In the genomic region with DNA sequence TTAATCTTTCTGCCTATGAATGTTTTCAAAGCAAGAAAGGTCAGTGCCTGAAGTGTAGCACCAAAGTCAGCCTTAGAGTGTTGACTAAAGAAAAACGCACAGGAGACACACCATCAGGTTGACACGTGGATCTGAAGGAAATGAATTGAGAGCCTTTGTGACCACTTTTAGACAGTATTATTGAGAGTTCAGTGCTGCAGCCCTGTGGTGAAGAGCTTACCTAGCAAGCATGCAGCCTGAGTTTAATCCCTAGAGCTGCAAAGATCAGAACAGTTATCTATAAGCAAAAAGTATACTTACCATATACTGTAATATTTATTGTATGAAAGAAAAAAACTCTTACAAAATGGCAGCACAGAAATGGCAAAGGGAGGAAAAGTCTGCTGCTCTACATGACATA, we compare ENCODE assay signal across 21 mouse cellular contexts.
A peak's percentile ranks its signal among the peaks of the same experiment; 100 is the strongest.
DNase-seq lines count a peak whose midpoint lies in the region; ATAC-seq and TF ChIP-seq lines count a peak whose summit lies in the region.
"Had no signal": no experiment of that assay in that cellular context is flagged by ENCODE, and none has a peak within 500 bp of the region (broad histone marks: within the 10 kb centered on the region; RNA-seq: fewer than 3 reads in every experiment).

No protein-coding gene starts in this region.

- H3K4me1 ChIP-seq in hindbrain, embryonic 10.5 days (replicated peaks) = peaks cover 18% of the 10 kb centered on the region
- H3K4me1 ChIP-seq in hindbrain, embryonic 16.5 days (ENCODE audit: control insufficient read depth, insufficient read depth, low read depth, low read length) = no peaks in the 10 kb centered on the region
- no peaks in the 10 kb centered on the region for H3K4me1 ChIP-seq in lung, embryonic 14.5 days (ENCODE audit: insufficient read depth)
- no peaks in the 10 kb centered on the region; the same call in 1 of the 2 replicates for H3K4me1 ChIP-seq in lung, adult 2 months (ENCODE audit: control insufficient read depth, insufficient read depth, low read length)
- H3K4me1 ChIP-seq in forebrain, embryonic 16.5 days (replicated peaks; ENCODE audit: control insufficient read depth, insufficient read depth, low read length) = no peaks in the 10 kb centered on the region; the same call in 1 of the 2 replicates
- peaks cover 4% of the 10 kb centered on the region for H3K4me1 ChIP-seq in midbrain, embryonic 16.5 days (ENCODE audit: control insufficient read depth, insufficient read depth, low read length)
- H3K4me1 ChIP-seq: limb, embryonic 13.5 days; liver, embryonic 15.5 days; neural tube, embryonic 13.5 days had no signal

- H3K27ac ChIP-seq in hindbrain, embryonic 10.5 days = peak overlapping the region; percentile 56
- H3K27ac ChIP-seq in hindbrain, embryonic 16.5 days (ENCODE audit: low read depth, low read length) = no peak overlapping the region
- H3K27ac ChIP-seq in lung, embryonic 14.5 days (ENCODE audit: low read depth) = peak overlapping the region; percentile 1; the same call in 1 of the 2 replicates
- peak overlapping the region; percentile 51 for H3K27ac ChIP-seq in forebrain, embryonic 16.5 days (ENCODE audit: low read length)
- no peak overlapping the region; the same call in 1 of the 2 replicates for H3K27ac ChIP-seq in midbrain, embryonic 16.5 days (ENCODE audit: low read length)
- H3K27ac ChIP-seq: heart, adult 2 months; limb, embryonic 13.5 days; liver, embryonic 15.5 days; neural tube, embryonic 13.5 days had no signal

- ATAC-seq in hindbrain, embryonic 16.5 days = no peak
- ATAC-seq in lung, embryonic 14.5 days (ENCODE audit: insufficient read depth) = no peak
- ATAC-seq in forebrain, embryonic 16.5 days = no peak
- peak; percentile 42; the same call in 1 of the 2 replicates for ATAC-seq in midbrain, embryonic 16.5 days
- ATAC-seq: inflammation-experienced regulatory T-cells, adult 6 months; Patski had no signal

- TF ChIP-seq CTCF in lung, embryonic 14.5 days (IDR thresholded peaks at IDR 0.05; ENCODE audit: low read depth) = no peak
- no peak for TF ChIP-seq CTCF in lung, adult 2 months (IDR thresholded peaks at IDR 0.05; ENCODE audit: insufficient read depth, low read length)

- peaks cover 9% of the 10 kb centered on the region for H3K36me3 ChIP-seq in hindbrain, embryonic 10.5 days
- no peaks in the 10 kb centered on the region for H3K36me3 ChIP-seq in hindbrain, embryonic 16.5 days (ENCODE audit: control insufficient read depth, insufficient read depth, low read length)
- no peaks in the 10 kb centered on the region for H3K36me3 ChIP-seq in lung, embryonic 14.5 days (ENCODE audit: insufficient read depth)
- H3K36me3 ChIP-seq in forebrain, embryonic 16.5 days (ENCODE audit: control insufficient read depth, insufficient read depth) = no peaks in the 10 kb centered on the region
- no peaks in the 10 kb centered on the region for H3K36me3 ChIP-seq in midbrain, embryonic 16.5 days (ENCODE audit: control insufficient read depth, insufficient read depth, low read length)
- H3K36me3 ChIP-seq: limb, embryonic 13.5 days; liver, embryonic 15.5 days; neural tube, embryonic 13.5 days had no signal

- no peak overlapping the region for H3K4me2 ChIP-seq in hindbrain, embryonic 16.5 days (ENCODE audit: low read length)
- H3K4me2 ChIP-seq in lung, embryonic 14.5 days = no peak overlapping the region
- H3K4me2 ChIP-seq in forebrain, embryonic 16.5 days (ENCODE audit: low read length) = no peak overlapping the region
- H3K4me2 ChIP-seq in midbrain, embryonic 16.5 days (ENCODE audit: low read length) = no peak overlapping the region
- H3K4me2 ChIP-seq: limb, embryonic 13.5 days; liver, embryonic 15.5 days; neural tube, embryonic 13.5 days had no signal

- H3K4me3 ChIP-seq in hindbrain, embryonic 10.5 days = no peak overlapping the region
- H3K4me3 ChIP-seq in hindbrain, embryonic 16.5 days (ENCODE audit: low read length) = no peak overlapping the region
- H3K4me3 ChIP-seq in lung, embryonic 14.5 days (ENCODE audit: low read depth, low read length) = no peak overlapping the region
- no peak overlapping the region for H3K4me3 ChIP-seq in lung, adult 2 months (replicated peaks; ENCODE audit: extremely low read depth, low read depth, low read length)
- no peak overlapping the region for H3K4me3 ChIP-seq in forebrain, embryonic 16.5 days (replicated peaks; ENCODE audit: low read length)
- H3K4me3 ChIP-seq in midbrain, embryonic 16.5 days (ENCODE audit: low read depth, low read length) = no peak overlapping the region
- H3K4me3 ChIP-seq: heart, adult 2 months; limb, embryonic 13.5 days; liver, embryonic 15.5 days; neural tube, embryonic 13.5 days had no signal

- no peak for TF ChIP-seq POLR2A in lung, adult 2 months (IDR thresholded peaks at IDR 0.05; ENCODE audit: borderline replicate concordance, extremely low read depth, low read depth, low read length)

- H3K27me3 ChIP-seq in hindbrain, embryonic 10.5 days (ENCODE audit: insufficient read depth, poor library complexity, severe bottlenecking) = no peaks in the 10 kb centered on the region
- no peaks in the 10 kb centered on the region for H3K27me3 ChIP-seq in hindbrain, embryonic 16.5 days (replicated peaks; ENCODE audit: control insufficient read depth, insufficient read depth, low read length)
- H3K27me3 ChIP-seq in lung, embryonic 14.5 days (ENCODE audit: insufficient read depth, low read length) = no peaks in the 10 kb centered on the region
- H3K27me3 ChIP-seq in forebrain, embryonic 16.5 days (replicated peaks; ENCODE audit: control insufficient read depth, insufficient read depth, low read length) = no peaks in the 10 kb centered on the region
- H3K27me3 ChIP-seq in midbrain, embryonic 16.5 days (ENCODE audit: control insufficient read depth, insufficient read depth, low read depth, low read length) = no peaks in the 10 kb centered on the region
- H3K27me3 ChIP-seq: limb, embryonic 13.5 days; liver, embryonic 15.5 days; neural tube, embryonic 13.5 days; Patski had no signal

- no peak for DNase-seq in hindbrain, embryonic 10.5 days (ENCODE audit: low spot score)
- no peak for DNase-seq in lung, embryonic 14.5 days
- DNase-seq in lung, adult 2 months = no peak
- DNase-seq in c-Kit-positive CD71-positive TER-119-positive erythroid progenitor cells, embryonic 14.5 days (ENCODE audit: low spot score) = no peak
- DNase-seq in heart, adult 11 months = no peak
- DNase-seq: adrenal gland, postnatal 36 days; cerebellum, postnatal 14 days; gastrocnemius, postnatal 10 days; heart, adult 2 months; heart, postnatal 10 days; lung, postnatal 36 days; right cerebral cortex, postnatal 25 days; thymus, postnatal 25 days had no signal

- WGBS in hindbrain, embryonic 10.5 days = 52% methylated on average over 2 of the region's 2 CpGs
- 30% methylated on average over 2 of the region's 2 CpGs for WGBS in hindbrain, embryonic 16.5 days
- 33% methylated on average over 2 of the region's 2 CpGs for WGBS in lung, embryonic 14.5 days
- WGBS in lung, adult 2 months = 46% methylated on average over 2 of the region's 2 CpGs
- 30% methylated on average over 2 of the region's 2 CpGs for WGBS in forebrain, embryonic 16.5 days
- 38% methylated on average over 2 of the region's 2 CpGs for WGBS in midbrain, embryonic 16.5 days

- no peak overlapping the region for H3K9ac ChIP-seq in hindbrain, embryonic 16.5 days (ENCODE audit: low read depth, low read length)
- no peak overlapping the region for H3K9ac ChIP-seq in lung, embryonic 14.5 days
- no peak overlapping the region for H3K9ac ChIP-seq in forebrain, embryonic 16.5 days (replicated peaks; ENCODE audit: low read depth, low read length)
- no peak overlapping the region for H3K9ac ChIP-seq in midbrain, embryonic 16.5 days (ENCODE audit: low read depth, low read length)
- H3K9ac ChIP-seq: limb, embryonic 13.5 days; liver, embryonic 15.5 days; neural tube, embryonic 13.5 days had no signal

- no peaks in the 10 kb centered on the region for H3K9me3 ChIP-seq in hindbrain, embryonic 10.5 days
- H3K9me3 ChIP-seq in hindbrain, embryonic 16.5 days (ENCODE audit: control insufficient read depth, low read length) = no peaks in the 10 kb centered on the region
- H3K9me3 ChIP-seq in lung, embryonic 14.5 days (ENCODE audit: low read depth, low read length) = no peaks in the 10 kb centered on the region
- no peaks in the 10 kb centered on the region for H3K9me3 ChIP-seq in forebrain, embryonic 16.5 days (ENCODE audit: control insufficient read depth, low read length)
- H3K9me3 ChIP-seq in midbrain, embryonic 16.5 days (replicated peaks; ENCODE audit: control insufficient read depth, low read length, poor library complexity, severe bottlenecking) = no peaks in the 10 kb centered on the region
- H3K9me3 ChIP-seq: limb, embryonic 13.5 days; liver, embryonic 15.5 days; neural tube, embryonic 13.5 days had no signal

Comparison
In these comparisons a context has a peak if more than half of its experiments do, and no peak if none do; other contexts are left out.
1. H3K27ac ChIP-seq: peak in hindbrain, embryonic 10.5 days (single experiment), lung, embryonic 14.5 days (single experiment) and forebrain, embryonic 16.5 days (single experiment); none in hindbrain, embryonic 16.5 days (single experiment) and midbrain, embryonic 16.5 days (single experiment).